Mouse (Mus musculus): ENCODE measurements at regions not wholly inside any gene's neighbourhood (a gene's known extent, or its start where the extent isn't known, plus 50 kb on each side); places are given as distances from the start of the nearest gene placed in this dataset.

- H3K4me1 ChIP-seq (replicated peaks; ENCODE audit: low read depth, low read length): no peaks in the 10 kb centered on the region
- no peaks in the 10 kb centered on the region for H3K9me3 ChIP-seq (ENCODE audit: low read length)
- H3K36me3 ChIP-seq (ENCODE audit: insufficient read depth, low read length): no peaks in the 10 kb centered on the region
- TF ChIP-seq POU5F1 (IDR thresholded peaks at IDR 0.05; ENCODE audit: borderline replicate concordance, low read length): no peak
- TF ChIP-seq CTCF (conservative IDR thresholded peaks at IDR 0.05; ENCODE audit: low read length): no peak; the same call in 1 of the 2 replicates
- TF ChIP-seq NANOG (IDR thresholded peaks at IDR 0.05; ENCODE audit: borderline replicate concordance, low read length): no peak
- no peaks in the 10 kb centered on the region for H3K27me3 ChIP-seq (ENCODE audit: insufficient read depth, low read length)
- H3K4me3 ChIP-seq (replicated peaks; ENCODE audit: low read length): no peak overlapping the region
These were observed 95.2 kb upstream of the Defb41 start for GRCm38 (mm10) chr1:18359951-18360731.

GRCm38 (mm10) chr1:18338871-18339270 is 73.9 kb upstream of the Defb41 start:
- peaks cover 4% of the 10 kb centered on the region; the same call in 1 of the 2 replicates for H3K9me3 ChIP-seq (ENCODE audit: low read length)
- no peaks in the 10 kb centered on the region for H3K27me3 ChIP-seq (ENCODE audit: insufficient read depth, low read length)
- H3K36me3 ChIP-seq (ENCODE audit: insufficient read depth, low read length): no peaks in the 10 kb centered on the region
- H3K4me1 ChIP-seq (replicated peaks; ENCODE audit: low read depth, low read length): no peaks in the 10 kb centered on the region
- H3K4me3 ChIP-seq (replicated peaks; ENCODE audit: low read length): no peak overlapping the region
- TF ChIP-seq CTCF (conservative IDR thresholded peaks at IDR 0.05; ENCODE audit: low read length) (no peak), NANOG (IDR thresholded peaks at IDR 0.05; ENCODE audit: borderline replicate concordance, low read length) (no peak), POU5F1 (IDR thresholded peaks at IDR 0.05; ENCODE audit: borderline replicate concordance, low read length) (no peak)

Data from E14TG2a.4 (cell line).